Mouse (Mus musculus) cerebellum, adult 11-12 months (tissue): ENCODE data around the gene Clint1.

Experiments
- DNase-seq: peaks from one replicate; pipeline ENCODE4 v3.0.0; 2022

Gene Clint1

DNA sequence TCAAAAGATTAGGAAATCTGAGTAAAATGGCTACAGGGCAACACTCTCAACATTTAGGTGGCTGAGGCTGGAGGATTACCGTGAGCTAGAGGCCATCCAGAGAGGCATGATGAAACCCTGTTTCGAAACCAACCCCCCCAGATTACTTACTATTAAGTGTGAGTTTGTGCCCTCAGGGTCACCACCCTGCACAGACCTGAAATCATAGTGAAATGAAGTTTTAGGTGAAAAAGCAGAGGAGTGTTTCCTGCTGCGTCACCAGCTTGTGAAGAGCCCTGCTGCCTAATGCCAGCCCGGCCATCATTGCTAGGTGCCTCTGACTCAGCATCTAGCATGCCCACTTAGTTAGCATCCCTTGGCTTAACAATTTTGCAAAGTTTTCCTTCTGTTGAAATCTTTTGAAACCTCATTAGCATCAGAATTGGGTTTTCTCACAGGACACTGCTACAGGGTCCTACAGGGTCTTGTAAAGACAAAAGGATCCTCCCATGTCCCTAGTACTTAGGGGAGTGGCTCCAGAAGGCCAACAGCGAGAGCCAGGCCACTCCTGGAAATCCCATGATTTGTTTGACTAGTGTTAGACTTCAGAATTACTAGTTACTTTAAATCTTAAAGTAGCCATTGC is 33.9 kb downstream of the Clint1 start:
- no peak for DNase-seq

DNA sequence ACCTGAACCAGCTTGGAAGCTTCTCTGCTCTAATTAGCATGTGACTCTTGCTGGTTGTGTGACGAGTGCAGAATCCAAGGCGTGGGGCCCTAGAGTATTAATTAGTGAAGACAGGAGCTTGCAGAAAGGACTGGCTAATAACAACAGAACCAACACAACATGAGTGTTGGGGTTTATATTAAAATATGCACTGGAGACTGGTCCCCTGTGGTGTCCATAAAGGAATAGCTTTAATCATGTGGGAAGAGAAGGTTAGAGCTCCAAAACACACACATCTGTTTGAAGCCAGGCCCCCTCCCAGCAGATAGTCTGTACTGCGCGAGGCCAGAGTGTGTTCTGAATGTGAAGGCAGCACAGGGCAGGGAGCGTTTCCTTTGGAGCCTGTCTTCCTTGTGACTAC is 34.7 kb downstream of the Clint1 start:
- DNase-seq: no peak

DNA sequence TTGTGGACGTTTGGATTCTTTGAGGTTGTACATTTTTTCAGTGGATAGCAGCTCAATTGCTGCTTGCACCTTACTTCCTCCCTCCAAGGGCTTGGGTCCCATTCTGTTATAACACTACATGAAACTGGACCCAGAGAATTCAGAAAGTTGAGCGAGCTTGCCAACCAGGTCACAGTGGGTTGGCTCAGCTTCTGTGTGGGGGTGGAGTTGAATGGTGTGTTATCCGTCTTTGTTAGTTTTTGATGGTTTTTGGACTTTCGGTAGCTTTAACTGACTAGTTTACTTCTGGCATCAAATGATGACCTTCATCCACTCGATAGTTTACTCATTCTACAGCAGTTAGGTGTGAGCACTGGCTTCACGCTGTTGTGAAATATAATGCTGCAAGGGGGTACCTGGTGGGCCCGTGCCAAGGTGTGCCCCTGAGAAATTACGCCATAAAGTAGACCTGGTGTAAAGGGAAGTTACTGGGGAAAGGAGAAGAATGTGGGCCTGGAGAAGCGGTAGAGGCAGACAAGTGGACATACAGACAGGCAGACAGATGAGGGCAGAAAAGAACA is 36.7 kb downstream of the Clint1 start:
- DNase-seq: no peak

DNA sequence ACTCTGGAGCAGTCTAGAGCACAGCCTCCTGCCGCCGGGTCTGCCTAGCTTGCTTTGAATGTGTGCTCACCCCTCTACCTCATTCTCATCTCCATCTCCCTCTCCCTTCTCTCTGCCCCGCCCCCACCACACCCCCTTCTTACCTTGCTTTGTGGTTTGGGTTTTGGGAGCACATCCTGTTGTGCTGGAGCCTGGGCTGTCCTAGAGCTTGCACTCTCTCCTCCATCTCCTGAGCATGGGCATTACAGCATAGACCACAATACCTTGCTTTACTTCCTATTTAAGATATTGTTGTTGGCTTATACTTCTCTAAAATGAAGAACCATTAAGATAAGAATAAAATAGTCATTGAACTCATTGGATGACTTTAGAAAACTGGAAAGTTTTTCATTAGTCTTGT is 38.1 kb downstream of the Clint1 start:
- DNase-seq: no peak

DNA sequence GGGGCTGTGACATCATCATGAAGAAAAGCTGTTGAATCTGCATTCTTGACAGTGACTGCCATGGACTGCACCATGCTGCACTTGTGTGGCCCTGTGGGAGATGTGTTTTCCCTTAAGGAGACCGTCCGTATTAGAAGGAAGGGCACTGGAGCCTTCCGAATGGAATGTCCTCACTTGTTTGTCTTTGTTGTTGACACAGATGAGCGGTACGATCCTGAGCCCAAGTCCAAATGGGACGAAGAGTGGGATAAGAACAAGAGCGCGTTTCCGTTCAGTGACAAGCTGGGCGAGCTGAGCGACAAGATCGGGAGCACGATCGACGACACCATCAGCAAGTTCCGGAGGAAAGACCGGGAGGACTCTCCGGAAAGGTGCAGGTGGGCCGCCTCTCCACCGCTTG is 38.6 kb downstream of the Clint1 start:
- DNase-seq: no peak

DNA sequence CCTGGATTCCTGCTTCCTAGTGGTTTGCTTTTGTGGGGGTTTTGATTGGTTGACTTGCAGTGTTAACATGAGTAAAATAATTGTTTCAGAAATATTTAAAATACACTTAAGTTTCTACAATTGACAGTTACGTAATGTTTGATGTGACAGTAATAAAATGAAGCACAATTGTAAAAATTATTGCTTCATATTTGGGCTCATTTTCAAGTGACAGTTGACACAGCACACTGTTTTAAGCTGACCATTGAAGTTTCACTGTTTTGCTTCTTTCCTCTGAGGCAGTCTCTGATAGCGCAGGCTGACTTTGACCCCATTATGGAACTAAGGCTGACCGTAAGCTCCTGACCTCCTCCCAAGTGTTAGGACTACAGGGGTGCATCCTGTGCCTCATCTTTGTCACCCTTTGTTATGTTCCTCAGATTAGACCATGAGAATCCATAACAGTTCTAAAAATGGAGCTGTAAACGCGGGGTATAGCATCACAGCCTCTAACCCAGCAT is 41.1 kb downstream of the Clint1 start:
- no peak for DNase-seq

DNA sequence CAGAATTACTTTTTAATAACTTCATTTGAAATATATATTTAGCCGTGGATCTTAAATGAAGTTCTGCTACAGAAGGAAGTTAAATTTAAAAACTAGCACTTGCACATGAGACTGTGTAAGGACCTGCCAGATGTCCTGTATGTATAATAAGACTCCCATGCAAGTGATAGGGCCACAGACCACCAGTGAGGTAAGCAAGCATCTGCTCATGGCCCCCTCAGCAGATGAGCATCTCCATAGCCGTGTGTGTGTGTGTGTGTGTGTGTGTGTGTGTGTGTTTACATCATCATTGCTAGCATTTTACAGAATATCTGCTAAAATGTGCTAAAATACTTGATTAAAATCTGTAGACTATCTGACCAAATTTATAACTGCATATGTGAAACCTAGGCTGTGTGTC is 45.5 kb downstream of the Clint1 start:
- DNase-seq: no peak

DNA sequence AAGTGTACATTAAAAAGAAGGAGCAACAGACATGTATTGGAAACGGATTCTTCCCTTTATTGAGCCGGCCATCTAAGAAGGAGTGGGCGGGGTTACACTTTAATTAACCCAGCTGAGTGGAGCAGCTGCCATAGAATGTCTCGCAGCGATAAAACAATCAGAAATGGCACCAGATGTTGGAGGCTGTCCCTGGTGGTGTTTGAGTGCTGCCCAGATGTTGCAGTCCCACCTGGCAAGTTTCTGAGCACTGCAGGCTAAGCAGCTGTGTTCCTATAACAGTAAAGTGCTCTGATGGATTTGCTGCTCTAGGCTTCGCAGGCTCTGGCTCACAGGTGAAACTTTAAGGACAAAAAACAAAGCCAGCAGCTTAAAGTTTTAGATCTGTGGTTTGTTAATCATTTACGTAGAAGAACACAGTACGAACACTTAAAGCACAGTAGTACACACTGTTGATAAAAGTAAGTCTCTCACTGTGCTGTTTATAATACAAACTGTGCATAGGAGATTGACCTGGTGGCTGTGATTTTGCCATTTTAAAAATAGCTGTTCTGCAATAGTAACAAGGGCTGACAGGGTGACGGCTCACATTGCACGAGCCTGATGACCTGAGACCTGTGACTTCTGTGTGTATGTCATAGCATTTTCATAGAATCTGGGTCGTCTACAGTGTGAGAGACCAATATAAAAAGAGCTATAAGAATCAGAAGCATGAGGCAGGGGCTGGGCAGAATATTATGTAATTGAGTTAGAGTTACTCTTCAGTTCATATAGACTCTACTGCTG is 48.6 kb downstream of the Clint1 start:
- no peak for DNase-seq

DNA sequence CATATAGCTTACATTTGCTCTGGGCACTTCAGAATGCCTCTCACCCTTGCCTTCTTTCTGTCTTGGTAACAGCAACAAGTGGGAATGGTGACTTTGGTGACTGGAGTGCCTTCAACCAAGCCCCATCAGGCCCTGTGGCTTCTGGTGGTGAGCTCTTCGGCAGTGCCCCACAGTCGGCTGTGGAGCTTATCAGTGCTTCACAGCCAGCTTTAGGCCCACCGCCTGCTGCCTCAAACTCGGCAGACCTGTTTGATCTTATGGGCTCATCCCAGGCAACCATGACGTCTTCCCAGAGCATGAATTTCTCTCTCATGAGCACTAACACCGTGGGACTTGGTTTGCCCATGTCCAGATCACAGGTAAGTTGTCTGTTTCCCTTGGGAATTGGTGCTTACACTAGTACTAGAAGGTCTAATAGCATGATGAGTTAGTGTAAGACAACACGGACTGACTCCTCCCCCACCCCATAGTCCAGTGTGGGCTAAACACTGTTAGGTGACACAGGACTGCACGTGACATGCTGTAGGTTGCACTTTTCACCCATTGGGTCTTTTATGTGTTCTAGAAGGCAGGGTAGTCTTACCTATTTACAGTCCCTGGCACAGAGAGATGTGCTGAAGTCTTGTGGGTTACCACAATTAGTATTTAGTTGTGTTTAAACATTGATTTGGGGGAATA is 54.4 kb downstream of the Clint1 start:
- no peak for DNase-seq

DNA sequence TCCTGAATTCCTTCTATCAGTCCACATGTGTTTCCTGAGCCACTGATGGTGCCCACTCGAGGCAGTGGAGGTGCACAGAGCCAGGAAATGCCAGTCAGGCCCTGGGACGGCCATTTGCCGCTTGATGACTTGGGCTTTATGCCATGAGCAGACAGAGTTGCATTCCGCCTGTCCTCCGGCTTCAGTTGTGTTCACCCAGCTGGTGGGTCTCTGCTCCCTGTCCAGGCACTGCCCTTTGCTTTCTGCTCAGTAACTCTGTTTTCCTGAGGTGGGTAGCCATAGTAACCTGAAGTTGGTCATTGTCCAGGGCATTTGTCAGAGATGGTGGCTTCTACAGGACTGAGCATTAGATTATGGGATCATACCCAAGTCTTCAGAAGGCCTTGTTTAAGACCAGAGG is 55.5 kb downstream of the Clint1 start:
- no peak for DNase-seq

DNA sequence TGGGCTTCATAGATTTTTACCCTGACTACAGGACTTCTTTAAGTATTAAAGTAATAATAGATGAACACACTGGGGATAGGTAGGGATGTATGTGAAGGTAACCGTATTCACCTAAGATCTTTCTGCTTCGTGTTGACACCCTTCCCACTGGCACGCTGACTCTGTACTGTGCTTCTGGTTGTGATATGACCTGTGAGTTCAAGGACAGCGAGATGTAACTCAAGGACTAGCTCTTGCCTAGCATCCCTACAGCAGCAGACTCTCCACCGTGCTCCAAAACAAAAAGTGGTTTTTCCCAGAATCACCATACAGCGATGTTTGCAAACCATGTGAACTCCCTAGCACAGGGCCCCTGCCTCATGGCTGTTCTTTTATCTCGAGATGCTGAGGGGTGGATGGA is 56.2 kb downstream of the Clint1 start:
- DNase-seq: no peak

DNA sequence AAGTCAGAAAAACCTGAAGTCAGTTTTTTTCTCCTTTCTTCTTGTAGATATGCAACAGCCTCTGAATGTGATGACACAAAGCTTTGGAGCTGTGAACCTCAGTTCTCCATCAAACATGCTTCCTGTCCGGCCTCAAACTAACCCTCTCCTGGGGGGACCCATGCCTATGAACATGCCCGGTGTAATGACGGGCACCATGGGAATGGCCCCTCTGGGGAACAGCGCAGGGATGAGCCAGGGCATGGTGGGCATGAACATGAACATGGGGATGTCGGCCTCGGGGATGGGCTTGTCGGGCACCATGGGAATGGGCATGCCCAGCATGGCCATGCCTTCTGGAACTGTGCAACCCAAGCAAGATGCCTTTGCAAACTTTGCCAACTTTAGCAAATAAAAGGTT is 57.0 kb downstream of the Clint1 start:
- no peak for DNase-seq

DNA sequence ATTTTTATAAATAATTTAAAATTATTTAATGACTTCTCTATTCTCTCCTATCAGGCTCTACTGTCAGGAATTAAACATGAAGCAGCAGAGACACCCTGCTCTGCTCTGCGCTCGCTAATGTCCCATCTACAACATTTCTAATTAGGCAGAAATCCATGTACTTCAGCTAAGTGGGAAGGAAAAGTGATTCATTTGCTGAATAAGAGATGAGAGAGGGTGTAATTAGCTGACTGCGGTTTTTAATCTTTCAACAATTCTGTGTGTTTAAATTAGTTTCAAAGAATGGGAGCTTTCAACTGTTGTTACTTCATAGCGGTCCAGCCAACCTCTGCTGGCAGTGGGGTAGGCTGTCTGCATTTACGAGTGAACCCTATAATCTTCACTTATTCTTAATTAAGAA is 58.9 kb downstream of the Clint1 start:
- no peak for DNase-seq

DNA sequence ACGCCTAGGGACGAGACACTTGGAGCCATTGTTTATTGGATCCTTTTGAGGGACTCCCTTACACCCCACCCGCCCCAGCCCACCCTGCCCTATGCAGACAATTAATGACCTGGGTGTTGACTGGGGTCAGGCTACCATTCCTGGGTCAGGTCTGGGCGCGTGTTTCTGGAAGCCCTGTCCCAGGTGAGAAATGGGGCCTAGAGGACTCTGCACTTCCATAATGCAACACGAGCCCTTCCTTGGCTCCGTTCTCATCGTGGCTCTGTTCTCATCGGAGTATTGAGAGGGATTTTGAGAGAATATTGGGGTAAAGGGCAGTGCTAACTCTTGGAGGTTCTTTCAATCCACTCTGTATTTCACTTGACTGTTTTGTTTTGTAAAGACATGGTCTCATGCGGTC is 64.3 kb downstream of the Clint1 start:
- no peak for DNase-seq

DNA sequence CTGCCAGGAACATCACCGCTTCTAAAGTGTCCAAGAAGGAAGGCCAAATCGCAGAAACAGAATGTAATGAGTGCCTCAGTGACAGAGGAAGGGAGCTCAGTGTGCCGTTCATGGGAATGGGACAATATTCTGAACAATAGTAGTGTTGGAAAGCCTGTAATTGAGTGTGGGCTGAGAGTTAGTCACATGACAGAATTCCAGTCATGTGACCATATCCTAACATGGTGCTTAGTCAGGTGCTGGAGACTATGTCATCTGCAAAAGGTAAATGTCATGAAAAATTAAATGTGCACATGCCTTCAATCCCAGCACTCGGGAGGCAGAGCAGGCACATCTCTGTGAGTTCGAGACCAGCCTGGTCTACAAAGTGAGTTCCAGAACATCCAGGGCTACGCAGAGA is 66.2 kb downstream of the Clint1 start:
- no peak for DNase-seq

DNA sequence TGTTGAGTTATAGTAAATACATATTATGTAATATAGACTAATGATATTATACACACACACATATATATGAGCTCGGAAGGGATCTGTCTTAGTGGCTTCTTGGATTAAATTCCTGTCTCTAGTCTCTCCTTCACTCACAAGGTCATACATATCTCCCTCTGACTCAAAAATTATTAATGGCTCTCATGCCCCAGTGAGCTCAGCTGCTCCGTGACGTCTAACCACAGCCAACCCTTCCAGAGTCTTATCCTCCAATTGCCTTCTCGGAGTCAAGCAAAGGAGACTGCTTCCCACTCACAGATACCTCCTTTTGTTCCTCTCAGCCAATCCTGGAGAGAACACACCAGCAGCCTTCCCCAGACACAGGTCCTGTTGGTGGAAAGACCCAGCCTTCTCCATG is 67.0 kb downstream of the Clint1 start:
- no peak for DNase-seq

DNA sequence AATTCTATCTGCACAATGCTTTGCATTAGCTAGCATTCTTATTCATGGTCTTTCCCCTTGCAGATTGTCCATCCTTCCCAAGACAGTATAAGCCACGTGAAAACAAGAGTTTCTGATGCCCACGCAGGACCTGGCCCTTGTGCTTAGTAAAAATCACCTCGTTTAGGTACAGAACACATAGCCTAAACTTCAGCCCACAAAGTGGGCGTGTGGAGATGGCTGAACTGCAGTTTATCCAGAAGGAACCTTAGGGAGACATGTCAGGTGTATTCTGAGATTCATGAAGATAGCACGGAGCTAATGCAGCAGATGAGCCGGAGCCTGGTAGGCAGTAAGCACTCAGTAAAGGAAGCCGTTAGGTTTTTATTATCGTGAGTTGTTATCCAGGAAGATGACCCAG is 69.2 kb downstream of the Clint1 start:
- DNase-seq: no peak

DNA sequence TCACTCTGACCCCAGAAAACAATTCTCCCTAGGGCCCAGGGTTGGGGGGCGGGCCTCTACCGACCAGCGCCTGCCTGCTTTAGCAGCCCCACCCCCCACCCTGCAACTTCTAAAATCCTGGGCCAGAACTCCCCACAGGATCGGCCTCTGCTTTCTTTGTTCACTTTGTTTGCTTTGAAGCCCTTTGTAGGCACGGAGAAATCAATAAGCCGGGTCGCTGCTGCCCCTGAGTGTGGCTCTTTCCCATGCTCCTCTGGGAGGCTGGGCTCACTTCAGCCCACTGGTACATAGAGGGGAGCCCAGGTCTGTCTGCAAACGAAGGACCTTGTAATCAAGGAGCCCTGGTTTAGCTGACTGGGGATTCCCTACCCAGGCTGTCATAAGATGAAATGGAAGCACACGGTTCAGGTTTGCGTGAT is 69.6 kb downstream of the Clint1 start:
- no peak for DNase-seq

DNA sequence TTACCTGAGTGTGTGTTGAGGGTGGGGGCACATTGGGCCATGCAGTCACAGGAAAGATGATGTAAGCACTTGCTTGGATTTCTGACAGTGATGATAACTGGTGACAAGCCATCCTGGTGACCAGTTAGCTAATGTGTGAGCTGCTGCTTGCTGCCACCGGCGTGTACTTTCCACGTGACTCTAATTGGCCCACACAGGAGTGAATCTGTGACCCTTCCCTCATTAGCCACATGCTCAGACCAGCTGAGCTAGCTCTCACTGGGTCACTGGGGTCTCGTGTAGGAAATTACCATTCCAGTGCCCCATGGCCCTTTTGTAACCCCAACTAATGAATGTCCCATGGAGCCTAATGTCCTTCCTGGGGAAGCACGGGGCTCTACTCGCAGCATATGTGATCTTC is 73.6 kb downstream of the Clint1 start:
- DNase-seq: no peak

DNA sequence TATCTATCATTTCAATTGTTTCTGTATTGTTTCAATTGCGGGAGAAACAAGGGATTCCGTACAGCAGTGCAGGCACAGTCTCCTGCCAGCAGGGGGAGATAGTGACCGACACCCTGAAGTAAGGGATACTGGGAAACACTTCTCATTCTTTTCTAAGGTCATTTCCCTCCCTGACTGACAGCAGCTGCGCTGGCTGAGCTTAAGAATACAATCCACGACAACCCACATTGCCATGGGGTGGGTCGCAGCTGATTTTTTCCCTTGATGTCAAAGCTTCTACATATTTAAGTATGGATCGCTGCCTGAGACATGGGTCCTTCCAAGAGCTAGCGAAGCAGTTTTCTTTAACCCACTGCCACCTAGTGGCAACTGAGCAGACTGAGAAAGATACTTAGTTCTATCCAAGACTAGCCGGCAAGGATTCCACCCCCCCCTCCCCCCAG is 74.8 kb downstream of the Clint1 start:
- DNase-seq: peak; percentile 64

DNA sequence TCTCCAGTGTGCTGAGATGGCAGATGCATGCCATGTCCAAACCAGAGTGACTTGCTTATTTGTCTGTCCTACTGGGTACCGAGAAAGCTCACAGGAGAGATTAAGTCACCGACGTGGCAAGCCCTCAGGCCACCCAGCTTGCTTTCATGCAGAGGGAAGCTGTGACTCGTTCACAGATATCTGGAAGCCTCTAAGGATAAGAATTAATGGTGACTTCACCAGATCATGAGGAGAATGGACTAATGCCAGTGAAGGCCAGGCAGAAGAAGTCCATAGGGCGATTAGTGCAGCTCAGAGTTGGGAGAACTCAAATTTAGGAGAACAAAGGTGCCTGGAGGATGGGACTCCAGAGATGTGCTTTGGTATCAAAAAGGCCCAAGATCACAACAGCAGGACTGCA is 75.6 kb downstream of the Clint1 start:
- DNase-seq: no peak

DNA sequence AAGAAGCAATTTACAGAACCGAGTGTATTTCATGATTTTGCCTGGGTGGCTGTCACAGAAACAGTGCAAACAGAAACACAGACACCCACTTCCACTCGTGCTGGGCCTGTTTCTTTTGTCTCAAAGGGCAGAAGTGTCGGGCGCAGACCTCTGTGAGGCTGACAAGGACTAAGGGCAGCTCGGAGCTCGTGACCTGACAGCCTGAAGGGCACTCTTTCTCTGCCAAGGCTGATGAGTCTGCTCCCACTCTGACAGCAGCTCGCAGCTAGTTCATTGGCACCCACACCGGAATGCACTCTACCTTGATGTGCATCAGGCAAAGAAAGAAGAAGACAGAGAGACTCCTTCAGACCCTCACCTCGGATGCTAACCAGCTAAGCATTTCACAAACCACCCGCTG is 77.7 kb downstream of the Clint1 start:
- DNase-seq: no peak

DNA sequence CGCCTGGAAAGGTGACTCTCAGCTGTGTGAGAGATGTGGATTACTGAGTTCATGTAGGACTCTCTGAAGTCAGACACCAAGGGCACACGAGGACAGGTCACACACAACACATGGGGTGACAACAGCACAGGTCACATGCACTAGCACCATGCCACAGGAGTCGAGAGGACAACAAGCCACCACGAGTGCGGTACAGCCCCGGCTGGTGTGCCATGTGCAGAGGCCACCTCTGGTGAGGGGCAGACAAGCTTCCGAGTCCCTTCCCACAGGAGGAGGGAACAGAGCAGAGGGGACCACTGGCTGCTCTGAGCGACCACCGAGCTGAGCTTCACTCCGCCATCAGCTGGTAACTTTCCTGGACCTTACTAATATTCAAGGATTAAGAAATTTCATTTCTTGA is 80.9 kb downstream of the Clint1 start:
- DNase-seq: no peak

DNA sequence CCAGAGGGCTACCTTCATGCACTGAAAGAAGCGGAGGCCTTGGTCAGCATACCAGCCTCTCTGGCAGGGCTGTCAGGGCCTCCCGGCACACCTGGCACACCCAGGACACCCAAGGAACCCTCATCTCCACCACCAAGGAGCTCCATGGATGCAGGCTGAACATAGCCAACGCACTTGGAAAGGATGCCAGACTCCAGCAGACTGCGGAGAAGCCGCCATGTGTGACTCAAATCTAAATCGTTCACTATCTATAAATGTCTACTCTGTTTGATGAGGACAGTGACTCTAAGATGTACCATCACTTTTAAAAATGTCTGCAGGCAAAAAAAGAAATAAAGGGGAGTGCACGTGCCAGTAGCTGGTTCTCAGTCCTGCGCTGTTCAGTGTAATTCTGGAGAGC is 85.6 kb downstream of the Clint1 start:
- DNase-seq: no peak
